Mouse (Mus musculus) frontal cortex, postnatal 10 days (tissue): ENCODE measurements at regions not wholly inside any gene's neighbourhood (a gene's known extent, or its start where the extent isn't known, plus 50 kb on each side); places are given as distances from the start of the nearest gene placed in this dataset.

ENCODE experiments used
- DNase-seq, 2 experiments: peaks; one replicate each; pipeline ENCODE4 v3.0.0; 2022; ENCODE audit warnings: low spot score in 2 of 2, mixed read lengths in 1 of 2

GRCm38 (mm10) chr3:14381421-14381992, 99.0 kb upstream of the Slc7a12 start:
- peak; percentile 31 to 62 for DNase-seq

GRCm38 (mm10) chr3:14390656-14391055, 89.8 kb upstream of the Slc7a12 start:
- DNase-seq: no peak

GRCm38 (mm10) chr3:14398676-14399075, 81.8 kb upstream of the Slc7a12 start:
- DNase-seq: no peak

- DNase-seq: no peak
These were observed 71.9 kb upstream of the Slc7a12 start for GRCm38 (mm10) chr3:14408435-14409125.
